Mouse (Mus musculus) forebrain, embryonic 10.5 days (tissue): ENCODE results near the gene Mpnd. TPM values are rescaled to one million over a fixed set of nuclear protein-coding genes. Genes with fewer than 3 reads are reported as not detected.

Source experiments
- polyA plus RNA-seq: library from polyadenylated mRNA; unstranded; fragments of >200 nt; fragmentation: Nextera tagmentation; extraction: Ambion mirVana; gene quantifications from 2 replicates; pipeline ENCODE4 v1.2.1, GENCODE M21; 2016

Mpnd gene
- polyA plus RNA-seq, 1 experiment from 2014 or later = 105 TPM

Other genes with a start within 250 kb of the Mpnd start
- gene Zfp119a, start 126.8 kb upstream of the Mpnd start, polyA plus RNA-seq = 9.1 and 10.5 TPM in 2 replicates
- 12.9 and 15.3 TPM in 2 replicates for gene Zfp959, start 113.6 kb upstream of the Mpnd start, polyA plus RNA-seq
- gene Zfp119b, start 56.2 kb upstream of the Mpnd start, polyA plus RNA-seq = 6.4 and 6.6 TPM in 2 replicates
- 1.4 and 1.9 TPM in 2 replicates for gene Ebi3, start 53.1 kb upstream of the Mpnd start, polyA plus RNA-seq
- 29.2 and 30.4 TPM in 2 replicates for gene Yju2, start 46.6 kb upstream of the Mpnd start, polyA plus RNA-seq
- gene Shd, start 35.2 kb upstream of the Mpnd start, polyA plus RNA-seq = 42.1 and 50.3 TPM in 2 replicates
- gene Fsd1, start 19.2 kb upstream of the Mpnd start, polyA plus RNA-seq = 74.4 and 80.9 TPM in 2 replicates
- 5.6 and 7.4 TPM in 2 replicates for gene Stap2, start 127 bp upstream of the Mpnd start, polyA plus RNA-seq
- gene Sh3gl1, start 30.9 kb downstream of the Mpnd start, polyA plus RNA-seq = 152 and 157 TPM in 2 replicates
- gene Chaf1a, start 34.7 kb downstream of the Mpnd start, polyA plus RNA-seq = 53.9 and 54.7 TPM in 2 replicates
- gene Ubxn6, start 69.3 kb downstream of the Mpnd start, polyA plus RNA-seq = 30.2 and 32.4 TPM in 2 replicates
- 188 and 200 TPM in 2 replicates for gene Hdgfl2, start 73.9 kb downstream of the Mpnd start, polyA plus RNA-seq
- 0.05 and 0.09 TPM in 2 replicates for gene Plin4, start 104.1 kb downstream of the Mpnd start, polyA plus RNA-seq
- gene Plin5, start 111.9 kb downstream of the Mpnd start, polyA plus RNA-seq = 0.25 and 0.33 TPM in 2 replicates
- gene Lrg1, start 116.3 kb downstream of the Mpnd start, polyA plus RNA-seq = not detected in 2 replicates
- 0.44 and 0.67 TPM in 2 replicates for gene Sema6b, start 134.6 kb downstream of the Mpnd start, polyA plus RNA-seq
- 7.4 and 8.1 TPM in 2 replicates for gene Tnfaip8l1, start 156.8 kb downstream of the Mpnd start, polyA plus RNA-seq
- gene Mydgf, start 178.2 kb downstream of the Mpnd start, polyA plus RNA-seq = 75.5 and 78.5 TPM in 2 replicates
- 49.7 and 51.2 TPM in 2 replicates for gene Dpp9, start 213.2 kb downstream of the Mpnd start, polyA plus RNA-seq